Mouse (Mus musculus) right cerebral cortex, postnatal 10 days (tissue): Measurements from ENCODE around the gene Blmh.

Experiments used
- DNase-seq, 2 experiments: peaks; one replicate each; pipeline ENCODE4 v3.0.0; 2021; ENCODE audit warnings: low spot score in 2 of 2

Blmh gene

GRCm38 (mm10) chr11:76924759-76925236 is at the start of gene Blmh:
TSS of gene Blmh (plus strand) at chr11:76924809.
- DNase-seq, result no peak

GRCm38 (mm10) chr11:76879816-76880215 is 44.8 kb upstream of the Blmh start:
- DNase-seq, result no peak

GRCm38 (mm10) chr11:76884451-76884850 is 40.2 kb upstream of the Blmh start:
- DNase-seq, result no peak

GRCm38 (mm10) chr11:76889339-76890164 is 35.1 kb upstream of the Blmh start:
- peak in 1 of 2 experiments; percentile 28 for DNase-seq

GRCm38 (mm10) chr11:76891171-76891570 is 33.4 kb upstream of the Blmh start:
- no peak for DNase-seq

GRCm38 (mm10) chr11:76891738-76892349 is 32.8 kb upstream of the Blmh start:
- no peak for DNase-seq

GRCm38 (mm10) chr11:76892972-76893371 is 31.6 kb upstream of the Blmh start:
- no peak for DNase-seq

- DNase-seq, result no peak
Observed at GRCm38 (mm10) chr11:76893570-76893969, 31.0 kb upstream of the Blmh start.

GRCm38 (mm10) chr11:76894240-76894639 is 30.4 kb upstream of the Blmh start:
- DNase-seq, result peak; percentile 38 to 46

GRCm38 (mm10) chr11:76896360-76896759 is 28.2 kb upstream of the Blmh start:
- no peak for DNase-seq

GRCm38 (mm10) chr11:76897126-76897525 is 27.5 kb upstream of the Blmh start:
- DNase-seq, result no peak

GRCm38 (mm10) chr11:76897871-76898270 is 26.7 kb upstream of the Blmh start:
- no peak for DNase-seq

- no peak for DNase-seq
Observed at GRCm38 (mm10) chr11:76898751-76899150, 25.9 kb upstream of the Blmh start.

GRCm38 (mm10) chr11:76899758-76900738 is 24.6 kb upstream of the Blmh start:
- DNase-seq, result no peak

- DNase-seq, result no peak
Observed at GRCm38 (mm10) chr11:76901579-76902361, 22.8 kb upstream of the Blmh start, which contains the start of gene Tmigd1. TSS of gene Tmigd1 (plus strand) at chr11:76902159.

GRCm38 (mm10) chr11:76904340-76904739 is 20.3 kb upstream of the Blmh start:
- DNase-seq, result no peak

GRCm38 (mm10) chr11:76908651-76909050 is 16.0 kb upstream of the Blmh start:
- no peak for DNase-seq

GRCm38 (mm10) chr11:76911325-76912054 is 13.1 kb upstream of the Blmh start:
- DNase-seq, result peak; percentile 31 to 49

GRCm38 (mm10) chr11:76912055-76912395 is 12.6 kb upstream of the Blmh start:
- peak; percentile 60 to 78 for DNase-seq

- no peak for DNase-seq
Observed at GRCm38 (mm10) chr11:76914366-76914765, 10.2 kb upstream of the Blmh start.
